Mouse (Mus musculus) intestine, embryonic 14.5 days (tissue): ENCODE data around the gene Gm10638. TPM values are rescaled to one million over a fixed set of nuclear protein-coding genes. Genes with fewer than 3 reads are reported as not detected.

Experiments used
- ATAC-seq: fragments of 200-750 bp; cut with Nextera tagmentation; replicated peaks from 2 replicates; pipeline ENCODE4 v1.8.0; 2017; ENCODE audit warnings: low read depth, moderate number of reproducible peaks, moderate TSS enrichment, moderate library complexity; ENCODE audit not compliant: low FRiP score, low TSS enrichment
- DNase-seq: peaks from one replicate; pipeline ENCODE4 v3.0.0-alpha.2; 2018; ENCODE audit warnings: low spot score
- H3K27ac ChIP-seq: fragments of 300-500 bp; sonication (generic); 2 replicates; pipeline ENCODE4 v1.5.1; 2014; ENCODE audit warnings: low read depth, mild to moderate bottlenecking, control low read depth
- H3K27me3 ChIP-seq: fragments of 300-500 bp; sonication (generic); replicated peaks from 2 replicates; pipeline ENCODE4 v1.6.1; 2014; ENCODE audit warnings: low read length, control low read depth; ENCODE audit not compliant: control insufficient read depth, insufficient read depth
- H3K36me3 ChIP-seq: fragments of 300-500 bp; sonication (generic); 2 replicates; pipeline ENCODE4 v1.6.1; 2014; ENCODE audit warnings: low read length, control low read depth; ENCODE audit not compliant: control insufficient read depth, insufficient read depth
- H3K4me1 ChIP-seq: fragments of 300-500 bp; sonication (generic); replicated peaks from 2 replicates; pipeline ENCODE4 v1.6.1; 2014; ENCODE audit warnings: low read length, control low read depth, mixed read lengths; ENCODE audit not compliant: control insufficient read depth, insufficient read depth
- H3K4me2 ChIP-seq: fragments of 300-500 bp; sonication (generic); 2 replicates; pipeline ENCODE4 v1.6.1; 2014; ENCODE audit warnings: low read length
- H3K4me3 ChIP-seq: fragments of 300-500 bp; sonication (generic); 2 replicates; pipeline ENCODE4 v1.5.1; 2014; ENCODE audit warnings: low read depth, low read length, control low read depth, mixed read lengths
- H3K9ac ChIP-seq: fragments of 300-500 bp; sonication (generic); 2 replicates; pipeline ENCODE4 v1.6.1; 2014; ENCODE audit warnings: mild to moderate bottlenecking, low read length
- H3K9me3 ChIP-seq: fragments of 300-500 bp; sonication (generic); 2 replicates; pipeline ENCODE4 v1.6.1; 2016; ENCODE audit warnings: low read length, control low read depth; ENCODE audit not compliant: control insufficient read depth
- WGBS: fragments of 180-500 bp; shearing (Covaris S2); extraction: QIAGEN DNeasy Blood & Tissue Kit; methylation state at CpG from one replicate; pipeline ENCODE4 v1.1.7; 2014; 5-methylcytosine and 5-hydroxymethylcytosine counted together
- polyA plus RNA-seq: library from polyadenylated mRNA; unstranded; fragments of >200 nt; fragmentation: Nextera tagmentation; extraction: Ambion mirVana; gene quantifications from 2 replicates; pipeline ENCODE4 v1.2.1, GENCODE M21; 2014

Gm10638 gene
- polyA plus RNA-seq, 1 experiment from 2014 or later, result 3.1 TPM

- Histone ChIP-seq H3K27me3 (peaks cover 4% of the 10 kb centered on the region; the same call in 1 of the 2 replicates), H3K9me3 (no peaks in the 10 kb centered on the region), H3K9ac (no peak overlapping the region), H3K4me2 (no peak overlapping the region), H3K4me1 (no peaks in the 10 kb centered on the region), H3K4me3 (no peak overlapping the region), H3K36me3 (no peaks in the 10 kb centered on the region), H3K27ac (no peak overlapping the region)
- no peak for ATAC-seq
- 67% methylated on average over 5 of the region's 5 CpGs for WGBS
- no peak for DNase-seq
Observed at GRCm38 (mm10) chr8:86762806-86763205, 17.3 kb downstream of the Gm10638 start.

- Histone ChIP-seq H3K9me3 (no peaks in the 10 kb centered on the region), H3K4me1 (no peaks in the 10 kb centered on the region), H3K27me3 (peaks cover 3% of the 10 kb centered on the region; the same call in 1 of the 2 replicates), H3K9ac (no peak overlapping the region), H3K4me2 (no peak overlapping the region), H3K4me3 (no peak overlapping the region), H3K36me3 (no peaks in the 10 kb centered on the region), H3K27ac (no peak overlapping the region)
- 89% methylated on average over 10 of the region's 10 CpGs for WGBS
- no peak for DNase-seq
- no peak for ATAC-seq
Observed at GRCm38 (mm10) chr8:86765155-86765554, 19.7 kb downstream of the Gm10638 start.

GRCm38 (mm10) chr8:86765669-86766068 is 20.2 kb downstream of the Gm10638 start:
- H3K4me2 ChIP-seq, result no peak overlapping the region
- H3K4me1 ChIP-seq, result no peaks in the 10 kb centered on the region
- 90% methylated on average over 8 of the region's 8 CpGs for WGBS
- H3K9me3 ChIP-seq, result no peaks in the 10 kb centered on the region
- H3K27ac ChIP-seq, result no peak overlapping the region
- no peak overlapping the region for H3K9ac ChIP-seq
- DNase-seq (no peak), ATAC-seq (no peak)
- peaks cover 3% of the 10 kb centered on the region; the same call in 1 of the 2 replicates for H3K27me3 ChIP-seq
- no peaks in the 10 kb centered on the region for H3K36me3 ChIP-seq
- H3K4me3 ChIP-seq, result no peak overlapping the region

GRCm38 (mm10) chr8:86766548-86767211 is 21.2 kb downstream of the Gm10638 start:
- Histone ChIP-seq H3K4me2 (no peak overlapping the region), H3K9me3 (no peaks in the 10 kb centered on the region), H3K4me3 (no peak overlapping the region), H3K36me3 (no peaks in the 10 kb centered on the region), H3K9ac (no peak overlapping the region), H3K4me1 (no peaks in the 10 kb centered on the region), H3K27me3 (peaks cover 3% of the 10 kb centered on the region; the same call in 1 of the 2 replicates), H3K27ac (no peak overlapping the region)
- DNase-seq (no peak), ATAC-seq (no peak)
- WGBS, result 85% methylated on average over 9 of the region's 9 CpGs

- ATAC-seq (no peak), DNase-seq (no peak)
- H3K4me3 ChIP-seq, result no peak overlapping the region
- H3K4me1 ChIP-seq, result no peaks in the 10 kb centered on the region
- H3K36me3 ChIP-seq, result no peaks in the 10 kb centered on the region
- H3K27ac ChIP-seq, result no peak overlapping the region
- H3K27me3 ChIP-seq, result peaks cover 3% of the 10 kb centered on the region; the same call in 1 of the 2 replicates
- H3K9ac ChIP-seq, result no peak overlapping the region
- WGBS, result 68% methylated on average over 5 of the region's 5 CpGs
- H3K9me3 ChIP-seq, result no peaks in the 10 kb centered on the region
- H3K4me2 ChIP-seq, result no peak overlapping the region
Observed at GRCm38 (mm10) chr8:86768499-86768898, 23.0 kb downstream of the Gm10638 start.

GRCm38 (mm10) chr8:86769945-86770715 is 24.6 kb downstream of the Gm10638 start:
- Histone ChIP-seq H3K27ac (no peak overlapping the region), H3K4me3 (no peak overlapping the region), H3K4me1 (no peaks in the 10 kb centered on the region), H3K9ac (no peak overlapping the region), H3K36me3 (no peaks in the 10 kb centered on the region), H3K27me3 (no peaks in the 10 kb centered on the region), H3K4me2 (no peak overlapping the region), H3K9me3 (no peaks in the 10 kb centered on the region)
- ATAC-seq (no peak), DNase-seq (no peak)
- 77% methylated on average over 1 of the region's 1 CpGs for WGBS

GRCm38 (mm10) chr8:86779207-86779606 is 33.7 kb downstream of the Gm10638 start:
- Histone ChIP-seq H3K9me3 (no peaks in the 10 kb centered on the region), H3K36me3 (no peaks in the 10 kb centered on the region), H3K4me3 (no peak overlapping the region), H3K4me1 (no peaks in the 10 kb centered on the region; the same call in 1 of the 2 replicates), H3K4me2 (no peak overlapping the region), H3K9ac (no peak overlapping the region), H3K27me3 (no peaks in the 10 kb centered on the region), H3K27ac (no peak overlapping the region; the same call in 1 of the 2 replicates)
- no peak for ATAC-seq
- 68% methylated on average over 8 of the region's 8 CpGs for whole genome bisulfite sequencing
- DNase-seq, result no peak

- Histone ChIP-seq H3K36me3 (no peaks in the 10 kb centered on the region), H3K4me3 (no peak overlapping the region), H3K9ac (no peak overlapping the region), H3K4me2 (no peak overlapping the region), H3K9me3 (no peaks in the 10 kb centered on the region), H3K27ac (no peak overlapping the region), H3K27me3 (no peaks in the 10 kb centered on the region), H3K4me1 (no peaks in the 10 kb centered on the region; the same call in 1 of the 2 replicates)
- 94% methylated on average over 8 of the region's 8 CpGs for WGBS
- ATAC-seq, result no peak
- no peak for DNase-seq
Observed at GRCm38 (mm10) chr8:86781094-86781493, 35.6 kb downstream of the Gm10638 start.
